In the genomic region with DNA sequence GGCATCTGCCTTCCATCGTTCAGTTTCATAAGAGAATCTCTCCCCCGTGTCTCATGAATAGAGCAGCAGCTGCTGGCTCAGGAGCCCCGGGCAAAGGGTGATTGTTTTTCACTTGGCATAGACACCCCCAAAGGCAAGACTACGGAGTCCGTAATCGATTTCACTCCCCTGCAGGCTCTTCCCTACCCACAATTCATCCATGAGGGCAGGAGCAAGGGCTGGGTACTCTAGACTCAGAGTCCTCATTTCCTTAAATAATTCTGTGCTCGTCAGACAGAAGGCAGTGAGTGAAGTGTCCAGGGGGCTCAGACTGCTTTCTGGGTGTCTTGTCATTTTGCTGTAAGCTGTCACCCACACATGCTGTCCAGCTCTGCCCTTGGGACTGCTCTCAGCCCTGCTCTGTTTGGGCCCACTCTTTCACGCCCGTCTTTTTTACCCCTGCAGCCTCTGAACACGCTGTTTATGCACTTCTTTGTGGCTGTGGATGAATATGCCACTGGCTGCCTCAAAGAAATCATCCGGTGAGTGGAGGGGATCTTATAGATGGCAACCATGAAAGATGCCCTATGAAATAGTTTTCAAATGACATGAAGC, we compare ENCODE assay signal across 11 mouse cellular contexts. TPM values are rescaled to one million over a fixed set of nuclear protein-coding genes. Genes with fewer than 3 reads are reported as not detected.
DNase-seq lines count a peak whose midpoint lies in the region; ATAC-seq and TF ChIP-seq lines count a peak whose summit lies in the region.
"Had no signal": no experiment of that assay in that cellular context is flagged by ENCODE, and none has a peak within 500 bp of the region (broad histone marks: within the 10 kb centered on the region; RNA-seq: fewer than 3 reads in every experiment).

No protein-coding gene starts in this region.

- no peak overlapping the region for H3K4me2 ChIP-seq in neural tube, embryonic 11.5 days (ENCODE audit: low read depth)
- peak overlapping the region; percentile 16 for H3K4me2 ChIP-seq in hindbrain, embryonic 15.5 days
- no peak overlapping the region for H3K4me2 ChIP-seq in midbrain, embryonic 16.5 days (ENCODE audit: low read length)
- H3K4me2 ChIP-seq in lung, postnatal 0 days (replicated peaks; ENCODE audit: low read depth, low read length) = no peak overlapping the region
- H3K4me2 ChIP-seq: liver, embryonic 13.5 days had no signal

- no peak overlapping the region for H3K4me3 ChIP-seq in neural tube, embryonic 11.5 days (ENCODE audit: low read depth, low read length)
- H3K4me3 ChIP-seq in hindbrain, embryonic 15.5 days = no peak overlapping the region
- H3K4me3 ChIP-seq in midbrain, embryonic 16.5 days (ENCODE audit: low read depth, low read length) = no peak overlapping the region
- no peak overlapping the region for H3K4me3 ChIP-seq in lung, postnatal 0 days (ENCODE audit: low read depth, low read length)
- H3K4me3 ChIP-seq: liver, embryonic 13.5 days had no signal

- ATAC-seq in neural tube, embryonic 11.5 days (ENCODE audit: insufficient read depth, low FRiP score, low TSS enrichment) = peak; percentile 75; the same call in 1 of the 2 replicates
- ATAC-seq in hindbrain, embryonic 15.5 days (ENCODE audit: low FRiP score, low read depth) = peak; percentile 61; the same call in 1 of the 2 replicates
- ATAC-seq in midbrain, embryonic 16.5 days = peak; percentile 68; the same call in 1 of the 2 replicates
- ATAC-seq in lung, postnatal 0 days = no peak

- no peaks in the 10 kb centered on the region for H3K36me3 ChIP-seq in neural tube, embryonic 11.5 days (ENCODE audit: control insufficient read depth, insufficient read depth, low read length)
- no peaks in the 10 kb centered on the region for H3K36me3 ChIP-seq in hindbrain, embryonic 15.5 days
- no peaks in the 10 kb centered on the region for H3K36me3 ChIP-seq in midbrain, embryonic 16.5 days (ENCODE audit: control insufficient read depth, insufficient read depth, low read length)
- H3K36me3 ChIP-seq in lung, postnatal 0 days (ENCODE audit: insufficient read depth, low read length) = no peaks in the 10 kb centered on the region
- H3K36me3 ChIP-seq: liver, embryonic 13.5 days had no signal

- H3K9me3 ChIP-seq in neural tube, embryonic 11.5 days (ENCODE audit: control insufficient read depth, low read length) = no peaks in the 10 kb centered on the region
- no peaks in the 10 kb centered on the region for H3K9me3 ChIP-seq in hindbrain, embryonic 15.5 days
- no peaks in the 10 kb centered on the region for H3K9me3 ChIP-seq in midbrain, embryonic 16.5 days (replicated peaks; ENCODE audit: control insufficient read depth, low read length, poor library complexity, severe bottlenecking)
- H3K9me3 ChIP-seq in lung, postnatal 0 days (ENCODE audit: low read length) = no peaks in the 10 kb centered on the region
- H3K9me3 ChIP-seq: liver, embryonic 13.5 days had no signal

- peaks cover 11% of the 10 kb centered on the region; the same call in 1 of the 2 replicates for H3K4me1 ChIP-seq in neural tube, embryonic 11.5 days (ENCODE audit: control insufficient read depth, insufficient read depth, low read length)
- peaks cover 13% of the 10 kb centered on the region for H3K4me1 ChIP-seq in hindbrain, embryonic 15.5 days (replicated peaks)
- H3K4me1 ChIP-seq in midbrain, embryonic 16.5 days (ENCODE audit: control insufficient read depth, insufficient read depth, low read length) = 0 out of 2 replicates have a peak, but pooled peaks cover 3% of the 10 kb centered on the region
- H3K4me1 ChIP-seq in lung, postnatal 0 days (ENCODE audit: insufficient read depth, low read depth, low read length) = no peaks in the 10 kb centered on the region
- H3K4me1 ChIP-seq: liver, embryonic 13.5 days had no signal

- TF ChIP-seq CTCF in lung, postnatal 0 days (IDR thresholded peaks at IDR 0.05) = no peak

- H3K27me3 ChIP-seq in neural tube, embryonic 11.5 days (ENCODE audit: control insufficient read depth, insufficient read depth, low read length) = no peaks in the 10 kb centered on the region
- H3K27me3 ChIP-seq in hindbrain, embryonic 15.5 days = no peaks in the 10 kb centered on the region
- H3K27me3 ChIP-seq in midbrain, embryonic 16.5 days (ENCODE audit: control insufficient read depth, insufficient read depth, low read depth, low read length) = no peaks in the 10 kb centered on the region
- H3K27me3 ChIP-seq in lung, postnatal 0 days (replicated peaks; ENCODE audit: insufficient read depth, low read length) = no peaks in the 10 kb centered on the region

- no peak for TF ChIP-seq EP300 in lung, postnatal 0 days (IDR thresholded peaks at IDR 0.05)

- 37% methylated on average over 11 of the region's 11 CpGs for WGBS in neural tube, embryonic 11.5 days
- WGBS in hindbrain, embryonic 15.5 days = 13% methylated on average over 11 of the region's 11 CpGs
- WGBS in midbrain, embryonic 16.5 days = 11% methylated on average over 11 of the region's 11 CpGs
- 55% methylated on average over 11 of the region's 11 CpGs for WGBS in lung, postnatal 0 days

- H3K27ac ChIP-seq in neural tube, embryonic 11.5 days (ENCODE audit: low read depth, low read length) = 0 out of 2 replicates have a peak overlapping the region, but pooled peaks have one; percentile 60
- H3K27ac ChIP-seq in hindbrain, embryonic 15.5 days (replicated peaks) = peak overlapping the region; percentile 14; the same call in 1 of the 2 replicates
- no peak overlapping the region for H3K27ac ChIP-seq in midbrain, embryonic 16.5 days (ENCODE audit: low read length)
- H3K27ac ChIP-seq in lung, postnatal 0 days (ENCODE audit: low read length) = no peak overlapping the region
- H3K27ac ChIP-seq: liver, embryonic 13.5 days had no signal

- DNase-seq in neural tube, embryonic 11.5 days (ENCODE audit: low spot score) = peak; percentile 39
- DNase-seq in neural tube, embryonic 10.5 days (ENCODE audit: extremely low spot score, low spot score) = no peak
- DNase-seq in lung, postnatal 0 days (ENCODE audit: low spot score) = no peak
- DNase-seq in cerebellum, adult 8-10 months = no peak
- DNase-seq in kidney, postnatal 10 days = no peak
- DNase-seq: adrenal gland, postnatal 10 days; B cell, adult 2 months; cerebellum, postnatal 14 days; liver, embryonic 13.5 days had no signal

- no peak overlapping the region for H3K9ac ChIP-seq in neural tube, embryonic 11.5 days (ENCODE audit: low read length)
- H3K9ac ChIP-seq in hindbrain, embryonic 15.5 days = no peak overlapping the region
- no peak overlapping the region; the same call in 1 of the 2 replicates for H3K9ac ChIP-seq in midbrain, embryonic 16.5 days (ENCODE audit: low read depth, low read length)
- H3K9ac ChIP-seq in lung, postnatal 0 days (replicated peaks; ENCODE audit: low read depth) = no peak overlapping the region
- H3K9ac ChIP-seq: liver, embryonic 13.5 days had no signal

RNA-seq across cellular contexts. Expression of gene Crnkl1, which starts 14.8 kb away (rescaled TPM):
- 44.1 and 46.5 TPM in 2 replicates for polyA plus RNA-seq in neural tube, embryonic 11.5 days (2014; fragmentation: Nextera tagmentation; extraction: Ambion mirVana)
- polyA plus RNA-seq in hindbrain, embryonic 15.5 days (2015; fragmentation: Nextera tagmentation; extraction: Ambion mirVana) = 21.4 and 25.0 TPM in 2 replicates
- 19.1 and 24.6 TPM in 2 replicates for polyA plus RNA-seq in midbrain, embryonic 16.5 days (2015; fragmentation: Nextera tagmentation; extraction: Ambion mirVana)
- polyA plus RNA-seq in lung, postnatal 0 days (2015; fragmentation: Nextera tagmentation; extraction: Ambion mirVana) = 20.2 and 20.7 TPM in 2 replicates

RNA-seq across cellular contexts. Expression of gene Cfap61, which starts 15.0 kb away (rescaled TPM):
- polyA plus RNA-seq in neural tube, embryonic 11.5 days (2014; fragmentation: Nextera tagmentation; extraction: Ambion mirVana) = 0.91 and 3.1 TPM in 2 replicates
- 2.9 and 4.8 TPM in 2 replicates for polyA plus RNA-seq in hindbrain, embryonic 15.5 days (2015; fragmentation: Nextera tagmentation; extraction: Ambion mirVana)
- polyA plus RNA-seq in midbrain, embryonic 16.5 days (2015; fragmentation: Nextera tagmentation; extraction: Ambion mirVana) = 2.9 and 4.7 TPM in 2 replicates
- polyA plus RNA-seq in lung, postnatal 0 days (2015; fragmentation: Nextera tagmentation; extraction: Ambion mirVana) = 2.2 and 4.9 TPM in 2 replicates

RNA-seq across cellular contexts. Expression of gene Naa20, which starts 47.7 kb away (rescaled TPM):
- 156 and 164 TPM in 2 replicates for polyA plus RNA-seq in neural tube, embryonic 11.5 days (2014; fragmentation: Nextera tagmentation; extraction: Ambion mirVana)
- polyA plus RNA-seq in hindbrain, embryonic 15.5 days (2015; fragmentation: Nextera tagmentation; extraction: Ambion mirVana) = 126 TPM in 2 replicates
- polyA plus RNA-seq in midbrain, embryonic 16.5 days (2015; fragmentation: Nextera tagmentation; extraction: Ambion mirVana) = 122 TPM in 2 replicates
- 108 and 118 TPM in 2 replicates for polyA plus RNA-seq in lung, postnatal 0 days (2015; fragmentation: Nextera tagmentation; extraction: Ambion mirVana)

Comparison
In these comparisons a context has a peak if more than half of its experiments do, and no peak if none do; other contexts are left out.
1. H3K27ac ChIP-seq: peak in neural tube, embryonic 11.5 days (single experiment) and hindbrain, embryonic 15.5 days (single experiment); none in midbrain, embryonic 16.5 days (single experiment) and lung, postnatal 0 days (single experiment).